Mouse (Mus musculus) ES-Bruce4 (cell line): Measurements from ENCODE around the gene Slc15a3. TPM values are rescaled to one million over a fixed set of nuclear protein-coding genes. Genes with fewer than 3 reads are reported as not detected.

ENCODE experiments used
- H3K27ac ChIP-seq: 2 replicates; pipeline ENCODE4 v1.5.1; 2012; ENCODE audit warnings: low read length, inconsistent platforms; ENCODE audit not compliant: insufficient read depth
- H3K27me3 ChIP-seq: 2 replicates; pipeline ENCODE4 v1.6.1; 2012; ENCODE audit warnings: mild to moderate bottlenecking, low read length, inconsistent platforms; ENCODE audit not compliant: control insufficient read depth, poor library complexity, insufficient read depth, severe bottlenecking
- H3K36me3 ChIP-seq: 2 replicates; pipeline ENCODE4 v1.6.1; 2012; ENCODE audit warnings: inconsistent platforms, mild to moderate bottlenecking, low read length, moderate library complexity; ENCODE audit not compliant: control insufficient read depth, poor library complexity, insufficient read depth, severe bottlenecking
- H3K4me1 ChIP-seq: one replicate; pipeline ENCODE4 v1.8.1; 2011; ENCODE audit warnings: low read length; ENCODE audit not compliant: control insufficient read depth, insufficient read depth
- H3K4me3 ChIP-seq: 2 replicates; pipeline ENCODE4 v1.5.1; 2011; ENCODE audit warnings: low read depth, mild to moderate bottlenecking, low read length
- H3K9ac ChIP-seq: 2 replicates; pipeline ENCODE4 v1.6.1; 2012; ENCODE audit warnings: low read depth, mild to moderate bottlenecking, inconsistent platforms; ENCODE audit not compliant: poor library complexity, severe bottlenecking
- H3K9me3 ChIP-seq: replicated peaks from 2 replicates; pipeline ENCODE4 v1.6.1; 2012; ENCODE audit warnings: mild to moderate bottlenecking, low read length, inconsistent platforms; ENCODE audit not compliant: control insufficient read depth, poor library complexity, insufficient read depth, severe bottlenecking
- CTCF ChIP-seq: IDR thresholded peaks from one replicate; pipeline ENCODE4 v1.8.1; 2011; ENCODE audit warnings: low read depth, low read length
- EP300 ChIP-seq: IDR thresholded peaks from 2 replicates; pipeline ENCODE4 v1.6.1; 2011; ENCODE audit warnings: low read depth, low read length; ENCODE audit not compliant: insufficient read depth
- POLR2A ChIP-seq: IDR thresholded peaks from one replicate; pipeline ENCODE4 v1.8.1; 2011; ENCODE audit warnings: low read length; ENCODE audit not compliant: insufficient read depth
- polyA plus RNA-seq: library from polyadenylated mRNA; stranded (reverse); fragments of >200 nt; gene quantifications from 2 replicates; pipeline ENCODE4 v1.2.4, GENCODE M21; 2011; ENCODE audit warnings: low read depth; ENCODE audit not compliant: missing spikeins, insufficient read depth, insufficient read length

The Slc15a3 gene
- polyA plus RNA-seq, 1 experiment, result not detected

- Histone ChIP-seq H3K4me3 (peak overlapping the region; percentile 72; the same call in 1 of the 2 replicates), H3K27ac (no peak overlapping the region), H3K27me3 (no peaks in the 10 kb centered on the region), H3K4me1 (peaks cover 3% of the 10 kb centered on the region), H3K36me3 (no peaks in the 10 kb centered on the region), H3K9ac (no peak overlapping the region), H3K9me3 (no peaks in the 10 kb centered on the region)
- no peak for TF ChIP-seq POLR2A
- no peak for TF ChIP-seq EP300
- peak; percentile 10 for TF ChIP-seq CTCF
Measured at GRCm38 (mm10) chr19:10880085-10880974, 40.8 kb downstream of the Slc15a3 start.

- H3K36me3 ChIP-seq, result no peaks in the 10 kb centered on the region
- no peak for TF ChIP-seq CTCF
- TF ChIP-seq POLR2A, result no peak
- TF ChIP-seq EP300, result no peak
- no peaks in the 10 kb centered on the region for H3K27me3 ChIP-seq
- H3K9me3 ChIP-seq, result no peaks in the 10 kb centered on the region
- H3K9ac ChIP-seq, result peak overlapping the region; percentile 19
- no peak overlapping the region for H3K27ac ChIP-seq
- peak overlapping the region; percentile 72 for H3K4me3 ChIP-seq
- peaks cover 3% of the 10 kb centered on the region for H3K4me1 ChIP-seq
Measured at GRCm38 (mm10) chr19:10880975-10881425, 41.5 kb downstream of the Slc15a3 start.

GRCm38 (mm10) chr19:10881426-10882154, 42.1 kb downstream of the Slc15a3 start, which contains the start of gene Tmem109:
Gene Tmem109 (minus strand): TSS chr19:10882001.
- TF ChIP-seq POLR2A (no peak), CTCF (peak; percentile 30)

GRCm38 (mm10) chr19:10892201-10892600, 52.7 kb downstream of the Slc15a3 start:
- no peak overlapping the region for H3K4me3 ChIP-seq
- TF ChIP-seq EP300 (no peak), CTCF (no peak), POLR2A (no peak)
- H3K9me3 ChIP-seq, result no peaks in the 10 kb centered on the region
- no peaks in the 10 kb centered on the region for H3K27me3 ChIP-seq
- H3K27ac ChIP-seq, result no peak overlapping the region
- H3K9ac ChIP-seq, result no peak overlapping the region
- no peaks in the 10 kb centered on the region for H3K36me3 ChIP-seq
- no peaks in the 10 kb centered on the region for H3K4me1 ChIP-seq

More at GRCm38 (mm10) chr19:10881426-10882154, 42.1 kb downstream of the Slc15a3 start, which contains the start of gene Tmem109:
- peak within 1 kb of the TSS; percentile 19 for H3K9ac ChIP-seq
- peak within 1 kb of the TSS; percentile 72 for H3K4me3 ChIP-seq
- H3K9me3 ChIP-seq, result no peaks in the 10 kb centered on the region
- H3K36me3 ChIP-seq, result no peaks in the 10 kb centered on the region
- H3K4me1 ChIP-seq, result peaks cover 3% of the 10 kb centered on the region
- H3K27me3 ChIP-seq, result no peaks in the 10 kb centered on the region
- no peak within 1 kb of the TSS for H3K27ac ChIP-seq

- Histone ChIP-seq H3K27me3 (no peaks in the 10 kb centered on the region), H3K27ac (no peak within 1 kb of the TSS), H3K36me3 (peaks cover 27% of the 10 kb centered on the region), H3K9me3 (no peaks in the 10 kb centered on the region), H3K4me3 (peak within 1 kb of the TSS; percentile 96), H3K9ac (peak within 1 kb of the TSS; percentile 78), H3K4me1 (no peaks in the 10 kb centered on the region)
- TF ChIP-seq POLR2A (peak; percentile 41), CTCF (no peak), EP300 (no peak)
Measured at GRCm38 (mm10) chr19:10895016-10895528, 55.5 kb downstream of the Slc15a3 start, which contains the start of gene Prpf19. Gene Prpf19 (plus strand): TSS chr19:10895231.
